Mouse (Mus musculus): Measurements from ENCODE around the gene Tfr2. TPM values are rescaled to one million over a fixed set of nuclear protein-coding genes. Genes with fewer than 3 reads are reported as not detected.

Tfr2 gene
- polyA plus RNA-seq, 1 experiment from 2014 or later: 0.79 TPM

Small RNAs within 50 kb of the gene (microRNA-seq; reads per million reads assigned to microRNA genes)
- gene Mir6418: not detected

Other genes with a start within 250 kb of the Tfr2 start
- 10.4 and 10.6 TPM in 2 replicates for gene Slc12a9, start 236.2 kb upstream of the Tfr2 start, polyA plus RNA-seq (2016; fragmentation: Nextera tagmentation; extraction: Ambion mirVana)
- gene Ephb4, start 219.7 kb upstream of the Tfr2 start, polyA plus RNA-seq (2016; fragmentation: Nextera tagmentation; extraction: Ambion mirVana): 66.3 and 81.0 TPM in 2 replicates
- 0.03 and 0.10 TPM in 2 replicates for gene Zan, start 92.8 kb upstream of the Tfr2 start, polyA plus RNA-seq (2016; fragmentation: Nextera tagmentation; extraction: Ambion mirVana)
- 53.2 and 63.4 TPM in 2 replicates for gene Pop7, start 67.3 kb upstream of the Tfr2 start, polyA plus RNA-seq (2016; fragmentation: Nextera tagmentation; extraction: Ambion mirVana)
- gene Gigyf1, start 51.3 kb upstream of the Tfr2 start, polyA plus RNA-seq (2016; fragmentation: Nextera tagmentation; extraction: Ambion mirVana): 13.5 and 14.6 TPM in 2 replicates
- gene Epo, start 36.6 kb upstream of the Tfr2 start, polyA plus RNA-seq (2016; fragmentation: Nextera tagmentation; extraction: Ambion mirVana): 1.5 and 2.4 TPM in 2 replicates
- gene Gnb2, start 36.3 kb upstream of the Tfr2 start, polyA plus RNA-seq (2016; fragmentation: Nextera tagmentation; extraction: Ambion mirVana): 257 and 295 TPM in 2 replicates
- not detected in 2 replicates for gene Actl6b, start 16.3 kb upstream of the Tfr2 start, polyA plus RNA-seq (2016; fragmentation: Nextera tagmentation; extraction: Ambion mirVana)
- 14.7 and 16.4 TPM in 2 replicates for gene Mospd3, start 31.2 kb downstream of the Tfr2 start, polyA plus RNA-seq (2016; fragmentation: Nextera tagmentation; extraction: Ambion mirVana)
- 153 and 165 TPM in 2 replicates for gene Pcolce, start 43.9 kb downstream of the Tfr2 start, polyA plus RNA-seq (2016; fragmentation: Nextera tagmentation; extraction: Ambion mirVana)
- gene Fbxo24, start 59.2 kb downstream of the Tfr2 start, polyA plus RNA-seq (2016; fragmentation: Nextera tagmentation; extraction: Ambion mirVana): 0.11 and 0.60 TPM in 2 replicates
- 25.9 and 32.2 TPM in 2 replicates for gene Lrch4, start 59.3 kb downstream of the Tfr2 start, polyA plus RNA-seq (2016; fragmentation: Nextera tagmentation; extraction: Ambion mirVana)
- 12.6 and 14.8 TPM in 2 replicates for gene Gm20605, start 59.3 kb downstream of the Tfr2 start, polyA plus RNA-seq (2016; fragmentation: Nextera tagmentation; extraction: Ambion mirVana)
- 8.0 and 9.7 TPM in 2 replicates for gene Sap25, start 71.5 kb downstream of the Tfr2 start, polyA plus RNA-seq (2016; fragmentation: Nextera tagmentation; extraction: Ambion mirVana)
- 0.23 and 0.48 TPM in 2 replicates for gene Irs3, start 75.9 kb downstream of the Tfr2 start, polyA plus RNA-seq (2016; fragmentation: Nextera tagmentation; extraction: Ambion mirVana)
- 18.6 and 22.9 TPM in 2 replicates for gene Agfg2, start 114.9 kb downstream of the Tfr2 start, polyA plus RNA-seq (2016; fragmentation: Nextera tagmentation; extraction: Ambion mirVana)
- 1.1 and 2.5 TPM in 2 replicates for gene Nyap1, start 171.8 kb downstream of the Tfr2 start, polyA plus RNA-seq (2016; fragmentation: Nextera tagmentation; extraction: Ambion mirVana)
- gene Tsc22d4, start 175.9 kb downstream of the Tfr2 start, polyA plus RNA-seq (2016; fragmentation: Nextera tagmentation; extraction: Ambion mirVana): 78.1 and 99.5 TPM in 2 replicates
- gene Ppp1r35, start 209.0 kb downstream of the Tfr2 start, polyA plus RNA-seq (2016; fragmentation: Nextera tagmentation; extraction: Ambion mirVana): 47.0 and 49.5 TPM in 2 replicates
- gene Mepce, start 217.8 kb downstream of the Tfr2 start, polyA plus RNA-seq (2016; fragmentation: Nextera tagmentation; extraction: Ambion mirVana): 11.3 and 11.8 TPM in 2 replicates
- gene Zcwpw1, start 218.0 kb downstream of the Tfr2 start, polyA plus RNA-seq (2016; fragmentation: Nextera tagmentation; extraction: Ambion mirVana): 8.4 and 15.8 TPM in 2 replicates

Measured in limb, embryonic 10.5 days (tissue).